10 mouse cellular contexts compared by ENCODE assay signal in genomic region chr13:74121795-74122330, GRCm38 (mm10). TPM values are rescaled to one million over a fixed set of nuclear protein-coding genes. Genes with fewer than 3 reads are reported as not detected.
A peak's percentile ranks its signal among the peaks of the same experiment; 100 is the strongest.
DNase-seq lines count a peak whose midpoint lies in the region; ATAC-seq lines count a peak whose summit lies in the region.
"Had no signal": no experiment of that assay in that cellular context is flagged by ENCODE, and none has a peak within 500 bp of the region (broad histone marks: within the 10 kb centered on the region; RNA-seq: fewer than 3 reads in every experiment).

No protein-coding gene starts in this region.

- H3K36me3 ChIP-seq in midbrain, embryonic 10.5 days, result no peaks in the 10 kb centered on the region
- no peaks in the 10 kb centered on the region for H3K36me3 ChIP-seq in midbrain, embryonic 11.5 days (ENCODE audit: control insufficient read depth, insufficient read depth, low read length)
- H3K36me3 ChIP-seq in limb, embryonic 11.5 days (ENCODE audit: control insufficient read depth, insufficient read depth, low read length), result no peaks in the 10 kb centered on the region

- ATAC-seq in midbrain, embryonic 11.5 days (ENCODE audit: low FRiP score), result no peak
- no peak for ATAC-seq in limb, embryonic 11.5 days (ENCODE audit: insufficient number of reproducible peaks, low FRiP score, low TSS enrichment, low read depth)

- no peak overlapping the region for H3K9ac ChIP-seq in midbrain, embryonic 11.5 days (ENCODE audit: low read length)
- H3K9ac ChIP-seq in limb, embryonic 11.5 days (ENCODE audit: low read length), result no peak overlapping the region

- peaks cover 10% of the 10 kb centered on the region for H3K4me1 ChIP-seq in midbrain, embryonic 10.5 days
- peaks cover 5% of the 10 kb centered on the region for H3K4me1 ChIP-seq in midbrain, embryonic 11.5 days (ENCODE audit: control insufficient read depth, insufficient read depth, low read length)
- 0 out of 2 replicates have a peak, but pooled peaks cover 3% of the 10 kb centered on the region for H3K4me1 ChIP-seq in limb, embryonic 11.5 days (ENCODE audit: control insufficient read depth, insufficient read depth, low read length)

- WGBS in midbrain, embryonic 10.5 days, result 32% methylated on average over 14 of the region's 14 CpGs
- 31% methylated on average over 14 of the region's 14 CpGs for WGBS in midbrain, embryonic 11.5 days
- WGBS in limb, embryonic 11.5 days, result 32% methylated on average over 14 of the region's 14 CpGs

- H3K4me3 ChIP-seq in midbrain, embryonic 10.5 days, result peak overlapping the region; percentile 54; the same call in 1 of the 2 replicates
- H3K4me3 ChIP-seq in midbrain, embryonic 11.5 days (ENCODE audit: low read depth, low read length), result no peak overlapping the region
- H3K4me3 ChIP-seq in limb, embryonic 11.5 days (ENCODE audit: low read depth, low read length), result no peak overlapping the region

- no peak overlapping the region for H3K4me2 ChIP-seq in midbrain, embryonic 11.5 days
- no peak overlapping the region; the same call in 1 of the 2 replicates for H3K4me2 ChIP-seq in limb, embryonic 11.5 days (ENCODE audit: low read depth, severe bottlenecking)

- H3K9me3 ChIP-seq in midbrain, embryonic 10.5 days (replicated peaks), result no peaks in the 10 kb centered on the region
- H3K9me3 ChIP-seq in midbrain, embryonic 11.5 days (ENCODE audit: control insufficient read depth, low read length), result no peaks in the 10 kb centered on the region
- H3K9me3 ChIP-seq in limb, embryonic 11.5 days (ENCODE audit: control insufficient read depth, low read length), result no peaks in the 10 kb centered on the region

- DNase-seq in heart, adult 11 months, result peak; percentile 52
- DNase-seq in heart, adult 9 months (ENCODE audit: low spot score in 2 of 2), result no peak
- DNase-seq in midbrain, embryonic 10.5 days (ENCODE audit: low spot score), result no peak
- DNase-seq in midbrain, embryonic 11.5 days (ENCODE audit: low spot score, missing footprints), result no peak
- peak; percentile 22 for DNase-seq in limb, embryonic 11.5 days (ENCODE audit: low spot score)
- DNase-seq in urinary bladder, postnatal 25 days (ENCODE audit: low spot score), result no peak
- DNase-seq in spleen, adult 18-20 months, result no peak
- DNase-seq in frontal cortex, postnatal 14 days (ENCODE audit: low spot score in 2 of 2), result no peak
- DNase-seq: cerebellum, postnatal 36 days; lung, postnatal 4 days had no signal

- peaks cover 64% of the 10 kb centered on the region for H3K27me3 ChIP-seq in midbrain, embryonic 10.5 days (ENCODE audit: low read depth, poor library complexity, severe bottlenecking)
- peaks cover 25% of the 10 kb centered on the region for H3K27me3 ChIP-seq in midbrain, embryonic 11.5 days (ENCODE audit: control insufficient read depth, insufficient read depth, low read length)
- H3K27me3 ChIP-seq in limb, embryonic 11.5 days (ENCODE audit: control insufficient read depth, insufficient read depth, low read length), result peaks cover 35% of the 10 kb centered on the region

- no peak overlapping the region for H3K27ac ChIP-seq in midbrain, embryonic 10.5 days (replicated peaks)
- H3K27ac ChIP-seq in midbrain, embryonic 11.5 days (ENCODE audit: low read depth, low read length), result no peak overlapping the region
- H3K27ac ChIP-seq in limb, embryonic 11.5 days (replicated peaks; ENCODE audit: low read depth, low read length), result no peak overlapping the region

RNA-seq across cellular contexts. Expression of gene Slc9a3, which starts 0.6 kb away (rescaled TPM):
- not detected in 2 replicates for polyA plus RNA-seq in midbrain, embryonic 10.5 days (2016; fragmentation: Nextera tagmentation; extraction: Ambion mirVana)
- polyA plus RNA-seq in midbrain, embryonic 11.5 days (2014; fragmentation: Nextera tagmentation; extraction: Ambion mirVana), result 0.03 TPM in 1 of 2 replicates, not detected in the other
- polyA plus RNA-seq in limb, embryonic 11.5 days (2014; fragmentation: Nextera tagmentation; extraction: Ambion mirVana), result 0.04 TPM in 1 of 2 replicates, not detected in the other

RNA-seq across cellular contexts. Expression of gene Cep72, which starts 59.8 kb away (rescaled TPM):
- 22.5 and 25.6 TPM in 2 replicates for polyA plus RNA-seq in midbrain, embryonic 10.5 days (2016; fragmentation: Nextera tagmentation; extraction: Ambion mirVana)
- polyA plus RNA-seq in midbrain, embryonic 11.5 days (2014; fragmentation: Nextera tagmentation; extraction: Ambion mirVana), result 22.4 and 23.5 TPM in 2 replicates
- polyA plus RNA-seq in limb, embryonic 11.5 days (2014; fragmentation: Nextera tagmentation; extraction: Ambion mirVana), result 23.4 and 24.4 TPM in 2 replicates

Comparison
In these comparisons a context has a peak if more than half of its experiments do, and no peak if none do; other contexts are left out.
1. DNase-seq: peak in heart, adult 11 months (single experiment) and limb, embryonic 11.5 days (single experiment); none in heart, adult 9 months (0 of 2), midbrain, embryonic 10.5 days (single experiment), midbrain, embryonic 11.5 days (single experiment), urinary bladder, postnatal 25 days (single experiment), spleen, adult 18-20 months (0 of 2) and frontal cortex, postnatal 14 days (0 of 2).